Mouse (Mus musculus): ENCODE data around the gene Tnxb.

GRCm38 (mm10) chr17:34680621-34681020 lies 10.3 kb downstream of the Tnxb start:
- no peak for TF ChIP-seq CTCF (IDR thresholded peaks at IDR 0.05; ENCODE audit: low read depth, low read length)
- TF ChIP-seq POLR2A (IDR thresholded peaks at IDR 0.05; ENCODE audit: borderline replicate concordance, low read depth, low read length): no peak
